Mouse (Mus musculus): ENCODE measurements around the gene Aox3.

GRCm38 (mm10) chr1:58090191-58090590 is 22.7 kb upstream of the Aox3 start:
- TF ChIP-seq SMC3 (IDR thresholded peaks at IDR 0.05; ENCODE audit: low read depth, low read length) (no peak), USF2 (IDR thresholded peaks at IDR 0.05; ENCODE audit: borderline replicate concordance in 1 of 2, insufficient read depth in 1 of 2, low read depth in 1 of 2, low read length in 2 of 2) (no peak), NELFE (IDR thresholded peaks at IDR 0.05; ENCODE audit: low read depth, low read length) (no peak), ZNF384 (IDR thresholded peaks at IDR 0.05; ENCODE audit: low read depth, low read length) (no peak), CTCF (IDR thresholded peaks at IDR 0.05 in 2 of 3, conservative IDR thresholded peaks at IDR 0.05 in 1 of 3; ENCODE audit: control insufficient read depth in 1 of 3, insufficient read depth in 1 of 3, low read depth in 2 of 3, low read length in 3 of 3, poor library complexity in 1 of 3, severe bottlenecking in 1 of 3) (no peak), POLR2A (IDR thresholded peaks at IDR 0.05; ENCODE audit: control insufficient read depth in 1 of 2, insufficient read depth in 1 of 2, low read depth in 1 of 2, low read length in 2 of 2, poor library complexity in 1 of 2) (no peak), TCF12 (IDR thresholded peaks at IDR 0.05; ENCODE audit: low read depth, low read length) (no peak), EP300 (IDR thresholded peaks at IDR 0.05; ENCODE audit: low read depth in 1 of 2, low read length in 2 of 2) (no peak), MAX (IDR thresholded peaks at IDR 0.05; ENCODE audit: low read length) (no peak), MYB (IDR thresholded peaks at IDR 0.05; ENCODE audit: low read depth, low read length) (no peak), USF1 (IDR thresholded peaks at IDR 0.05; ENCODE audit: low read depth, low read length) (no peak)

All from MEL (cell line).